Comparison of ENCODE assay signal across 19 mouse cellular contexts in genomic region chr1:177484680-177485079, GRCm38 (mm10). TPM values are rescaled to one million over a fixed set of nuclear protein-coding genes. Genes with fewer than 3 reads are reported as not detected.
DNase-seq lines count a peak whose midpoint lies in the region; ATAC-seq and TF ChIP-seq lines count a peak whose summit lies in the region.
"Had no signal": no experiment of that assay in that cellular context is flagged by ENCODE, and none has a peak within 500 bp of the region (broad histone marks: within the 10 kb centered on the region; RNA-seq: fewer than 3 reads in every experiment).

No protein-coding gene starts in this region.

- H3K4me2 ChIP-seq in hindbrain, embryonic 12.5 days (replicated peaks), result no peak overlapping the region
- no peak overlapping the region for H3K4me2 ChIP-seq in forebrain, postnatal 0 days (ENCODE audit: low read depth)
- no peak overlapping the region for H3K4me2 ChIP-seq in kidney, embryonic 14.5 days (replicated peaks; ENCODE audit: low read depth, low read length)
- H3K4me2 ChIP-seq: heart, embryonic 12.5 days; liver, embryonic 12.5 days; lung, embryonic 14.5 days; neural tube, embryonic 13.5 days had no signal

- H3K4me1 ChIP-seq in hindbrain, embryonic 10.5 days (replicated peaks), result peaks cover 15% of the 10 kb centered on the region
- H3K4me1 ChIP-seq in hindbrain, embryonic 12.5 days, result 0 out of 2 replicates have a peak, but pooled peaks cover 5% of the 10 kb centered on the region
- peaks cover 17% of the 10 kb centered on the region; the same call in 1 of the 2 replicates for H3K4me1 ChIP-seq in spleen, adult 2 months (ENCODE audit: control insufficient read depth, insufficient read depth, insufficient read length)
- H3K4me1 ChIP-seq in forebrain, postnatal 0 days (ENCODE audit: insufficient read depth), result peaks cover 7% of the 10 kb centered on the region; the same call in 1 of the 2 replicates
- H3K4me1 ChIP-seq in kidney, embryonic 14.5 days (ENCODE audit: control insufficient read depth, insufficient read depth, low read length), result no peaks in the 10 kb centered on the region

- no peaks in the 10 kb centered on the region for H3K27me3 ChIP-seq in hindbrain, embryonic 10.5 days (ENCODE audit: insufficient read depth, poor library complexity, severe bottlenecking)
- H3K27me3 ChIP-seq in hindbrain, embryonic 12.5 days, result no peaks in the 10 kb centered on the region
- no peaks in the 10 kb centered on the region for H3K27me3 ChIP-seq in spleen, adult 2 months (ENCODE audit: control insufficient read depth, insufficient read depth, low read length)
- no peaks in the 10 kb centered on the region for H3K27me3 ChIP-seq in forebrain, postnatal 0 days (ENCODE audit: insufficient read depth, low read length)
- no peaks in the 10 kb centered on the region for H3K27me3 ChIP-seq in kidney, embryonic 14.5 days (ENCODE audit: control insufficient read depth, insufficient read depth, low read length)
- H3K27me3 ChIP-seq: heart, embryonic 12.5 days; liver, embryonic 12.5 days; neural tube, embryonic 13.5 days had no signal

- TF ChIP-seq CTCF in spleen, adult 2 months (IDR thresholded peaks at IDR 0.05; ENCODE audit: extremely low read depth, insufficient read depth, insufficient read length, insufficient replicate concordance), result no peak
- no peak for TF ChIP-seq CTCF in forebrain, postnatal 0 days (IDR thresholded peaks at IDR 0.05; ENCODE audit: low read depth)

- H3K9me3 ChIP-seq in hindbrain, embryonic 10.5 days, result no peaks in the 10 kb centered on the region
- no peaks in the 10 kb centered on the region for H3K9me3 ChIP-seq in hindbrain, embryonic 12.5 days (replicated peaks)
- no peaks in the 10 kb centered on the region for H3K9me3 ChIP-seq in forebrain, postnatal 0 days (ENCODE audit: low read length)
- no peaks in the 10 kb centered on the region for H3K9me3 ChIP-seq in kidney, embryonic 14.5 days (ENCODE audit: control insufficient read depth, low read length)
- H3K9me3 ChIP-seq: heart, embryonic 12.5 days; liver, embryonic 12.5 days; neural tube, embryonic 13.5 days had no signal

- ATAC-seq in hindbrain, embryonic 12.5 days (ENCODE audit: low FRiP score), result no peak
- ATAC-seq in forebrain, postnatal 0 days, result peak; percentile 27; the same call in 1 of the 2 replicates
- ATAC-seq in kidney, embryonic 14.5 days (ENCODE audit: low FRiP score, low TSS enrichment), result no peak
- ATAC-seq: liver, embryonic 12.5 days had no signal

- 0 out of 2 replicates have a peak overlapping the region, but pooled peaks have one; percentile 3 for H3K27ac ChIP-seq in hindbrain, embryonic 10.5 days
- no peak overlapping the region for H3K27ac ChIP-seq in hindbrain, embryonic 12.5 days
- H3K27ac ChIP-seq in spleen, adult 2 months (ENCODE audit: insufficient read depth, low read length), result no peak overlapping the region
- H3K27ac ChIP-seq in forebrain, postnatal 0 days (ENCODE audit: low read depth, low read length), result peak overlapping the region; percentile 62
- H3K27ac ChIP-seq in kidney, embryonic 14.5 days (ENCODE audit: low read depth, low read length), result no peak overlapping the region
- H3K27ac ChIP-seq: liver, embryonic 12.5 days; macrophage; neural tube, embryonic 13.5 days; stomach, postnatal 0 days had no signal

- no peak for TF ChIP-seq POLR2A in spleen, adult 2 months (IDR thresholded peaks at IDR 0.05; ENCODE audit: low read depth, low read length)

- no peak for DNase-seq in hindbrain, embryonic 10.5 days (ENCODE audit: low spot score)
- DNase-seq in spleen, adult 2 months (ENCODE audit: low read depth in 1 of 2, low spot score in 2 of 2), result peak; percentile 28 to 52
- no peak for DNase-seq in spleen, adult 12 weeks (ENCODE audit: low spot score)
- no peak for DNase-seq in forebrain, postnatal 0 days
- DNase-seq in cerebellum, postnatal 10 days, result no peak
- no peak for DNase-seq in urinary bladder, postnatal 14 days (ENCODE audit: low spot score)
- DNase-seq: adrenal gland, adult 8-10 months; cerebellum, adult 11 months; cerebellum, postnatal 25 days; kidney, adult 9 months; lung, embryonic 14.5 days; thymus, postnatal 14 days had no signal

- 60% methylated on average over 7 of the region's 7 CpGs for WGBS in hindbrain, embryonic 10.5 days
- WGBS in hindbrain, embryonic 12.5 days, result 51% methylated on average over 7 of the region's 7 CpGs
- WGBS in spleen, adult 2 months, result 31% methylated on average over 7 of the region's 7 CpGs
- 8% methylated on average over 7 of the region's 7 CpGs for WGBS in forebrain, postnatal 0 days
- 62% methylated on average over 7 of the region's 7 CpGs for WGBS in kidney, embryonic 14.5 days

- no peak overlapping the region for H3K4me3 ChIP-seq in hindbrain, embryonic 10.5 days
- no peak overlapping the region for H3K4me3 ChIP-seq in hindbrain, embryonic 12.5 days
- H3K4me3 ChIP-seq in spleen, adult 2 months (ENCODE audit: extremely low read depth, insufficient read depth, insufficient read length), result no peak overlapping the region
- no peak overlapping the region for H3K4me3 ChIP-seq in forebrain, postnatal 0 days (ENCODE audit: low read depth, low read length)
- no peak overlapping the region for H3K4me3 ChIP-seq in kidney, embryonic 14.5 days (ENCODE audit: low read length)
- H3K4me3 ChIP-seq: heart, embryonic 12.5 days; liver, embryonic 12.5 days; neural tube, embryonic 13.5 days had no signal

- H3K36me3 ChIP-seq in hindbrain, embryonic 10.5 days, result no peaks in the 10 kb centered on the region
- H3K36me3 ChIP-seq in hindbrain, embryonic 12.5 days, result no peaks in the 10 kb centered on the region
- no peaks in the 10 kb centered on the region for H3K36me3 ChIP-seq in spleen, adult 2 months (ENCODE audit: control insufficient read depth, insufficient read depth, low read length)
- H3K36me3 ChIP-seq in forebrain, postnatal 0 days (ENCODE audit: insufficient read depth), result no peaks in the 10 kb centered on the region
- H3K36me3 ChIP-seq in kidney, embryonic 14.5 days (ENCODE audit: control insufficient read depth, insufficient read depth, low read length), result no peaks in the 10 kb centered on the region
- H3K36me3 ChIP-seq: heart, embryonic 12.5 days; liver, embryonic 12.5 days; neural tube, embryonic 13.5 days had no signal

- no peak overlapping the region for H3K9ac ChIP-seq in hindbrain, embryonic 12.5 days
- H3K9ac ChIP-seq in forebrain, postnatal 0 days, result no peak overlapping the region
- no peak overlapping the region for H3K9ac ChIP-seq in kidney, embryonic 14.5 days (ENCODE audit: low read depth, low read length)
- H3K9ac ChIP-seq: heart, embryonic 12.5 days; liver, embryonic 12.5 days; lung, embryonic 14.5 days; neural tube, embryonic 13.5 days had no signal

RNA-seq across cellular contexts. Expression of gene Zbtb18, which starts 42.5 kb away (rescaled TPM):
- 7.8 and 8.4 TPM in 2 replicates for polyA plus RNA-seq in hindbrain, embryonic 10.5 days (2016; fragmentation: Nextera tagmentation; extraction: Ambion mirVana)
- 10.0 and 10.8 TPM in 2 replicates for polyA plus RNA-seq in hindbrain, embryonic 12.5 days (2016; fragmentation: Nextera tagmentation; extraction: Ambion mirVana)
- 18.1 and 19.9 TPM in 2 replicates for polyA plus RNA-seq in spleen, adult 2 months (2012; rRNA removed)
- total RNA-seq in forebrain, postnatal 0 days (2014; rRNA removed), result 301 and 445 TPM in 2 replicates
- polyA plus RNA-seq in forebrain, postnatal 0 days (2015; fragmentation: Nextera tagmentation; extraction: Ambion mirVana), result 88.6 and 138 TPM in 2 replicates
- 3.4 and 4.8 TPM in 2 replicates for polyA plus RNA-seq in kidney, embryonic 14.5 days (2014; fragmentation: Nextera tagmentation; extraction: Ambion mirVana)

Comparison
In these comparisons a context has a peak if more than half of its experiments do, and no peak if none do; other contexts are left out.
1. DNase-seq: peak in spleen, adult 2 months (2 of 2); none in hindbrain, embryonic 10.5 days (single experiment), spleen, adult 12 weeks (single experiment), forebrain, postnatal 0 days (single experiment), cerebellum, postnatal 10 days (0 of 2) and urinary bladder, postnatal 14 days (single experiment).
2. H3K27ac ChIP-seq: peak in hindbrain, embryonic 10.5 days (single experiment) and forebrain, postnatal 0 days (single experiment); none in hindbrain, embryonic 12.5 days (single experiment), spleen, adult 2 months (single experiment) and kidney, embryonic 14.5 days (single experiment).